Mouse (Mus musculus): Measurements from ENCODE around the gene Impdh2. TPM values are rescaled to one million over a fixed set of nuclear protein-coding genes. Genes with fewer than 3 reads are reported as not detected.
A peak's percentile ranks its signal among the peaks of the same experiment; 100 is the strongest.

Impdh2 gene
- polyA plus RNA-seq (2016; fragmentation: Nextera tagmentation; extraction: Ambion mirVana): 128 and 131 TPM in 2 replicates

DNA sequence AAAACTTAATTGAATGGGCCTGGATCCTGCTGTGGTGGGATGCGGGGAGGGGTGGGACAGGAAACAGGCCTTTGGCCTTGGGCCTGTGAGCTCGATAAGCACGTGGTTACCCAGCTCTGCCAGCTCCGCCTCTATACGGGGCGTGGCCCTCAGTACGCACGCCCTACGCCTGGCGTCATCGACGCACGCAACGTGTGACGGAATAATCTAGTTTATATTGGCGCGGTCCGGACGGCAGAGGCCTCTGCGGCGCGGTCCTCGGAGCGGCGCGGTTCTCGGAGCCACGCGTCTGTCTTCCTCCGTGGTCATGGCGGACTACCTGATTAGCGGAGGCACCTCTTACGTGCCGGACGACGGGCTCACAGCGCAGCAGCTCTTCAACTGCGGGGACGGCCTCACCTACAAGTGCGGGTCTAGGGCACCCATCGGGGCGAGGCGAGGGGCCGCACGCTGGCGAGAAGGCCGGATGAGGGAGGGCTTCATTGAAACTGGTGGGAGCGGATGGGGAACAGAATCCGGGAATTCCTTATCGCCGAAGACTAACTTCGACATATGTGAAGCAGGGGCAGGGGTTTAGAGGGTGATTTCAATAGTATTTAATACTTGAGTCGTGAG is at the start of gene Impdh2:
Gene Impdh2 (plus strand): TSS at position 60 of the 615 bp plus-strand sequence.
- Histone ChIP-seq H3K9me3 (replicated peaks) (no peaks in the 10 kb centered on the region), H3K27me3 (no peaks in the 10 kb centered on the region), H3K4me2 (replicated peaks) (peak within 1 kb of the TSS; percentile 70), H3K4me3 (peak within 1 kb of the TSS; percentile 47), H3K36me3 (peaks cover 82% of the 10 kb centered on the region), H3K4me1 (peaks cover 15% of the 10 kb centered on the region), H3K9ac (peak within 1 kb of the TSS; percentile 65), H3K27ac (peak within 1 kb of the TSS; percentile 24; the same call in 1 of the 2 replicates)
- under 1% methylated on average over 53 of the region's 53 CpGs for WGBS
- ATAC-seq (ENCODE audit: low FRiP score): peak; percentile 98

GRCm38 (mm10) chr9:108516380-108517251 is 43.5 kb upstream of the Impdh2 start, which contains the start of gene Qrich1:
TSS of gene Qrich1 (plus strand) at chr9:108516806.
- H3K4me1 ChIP-seq: peaks cover 23% of the 10 kb centered on the region
- H3K27me3 ChIP-seq: no peaks in the 10 kb centered on the region
- no peaks in the 10 kb centered on the region for H3K9me3 ChIP-seq (replicated peaks)
- under 1% methylated on average over 55 of the region's 55 CpGs for WGBS
- H3K27ac ChIP-seq: peak within 1 kb of the TSS; percentile 99
- H3K9ac ChIP-seq: peak within 1 kb of the TSS; percentile 96
- peak within 1 kb of the TSS; percentile 71 for H3K4me2 ChIP-seq (replicated peaks)
- peak; percentile 96 for ATAC-seq (ENCODE audit: low FRiP score)
- H3K4me3 ChIP-seq: peak within 1 kb of the TSS; percentile 67
- peaks cover 39% of the 10 kb centered on the region for H3K36me3 ChIP-seq

DNA sequence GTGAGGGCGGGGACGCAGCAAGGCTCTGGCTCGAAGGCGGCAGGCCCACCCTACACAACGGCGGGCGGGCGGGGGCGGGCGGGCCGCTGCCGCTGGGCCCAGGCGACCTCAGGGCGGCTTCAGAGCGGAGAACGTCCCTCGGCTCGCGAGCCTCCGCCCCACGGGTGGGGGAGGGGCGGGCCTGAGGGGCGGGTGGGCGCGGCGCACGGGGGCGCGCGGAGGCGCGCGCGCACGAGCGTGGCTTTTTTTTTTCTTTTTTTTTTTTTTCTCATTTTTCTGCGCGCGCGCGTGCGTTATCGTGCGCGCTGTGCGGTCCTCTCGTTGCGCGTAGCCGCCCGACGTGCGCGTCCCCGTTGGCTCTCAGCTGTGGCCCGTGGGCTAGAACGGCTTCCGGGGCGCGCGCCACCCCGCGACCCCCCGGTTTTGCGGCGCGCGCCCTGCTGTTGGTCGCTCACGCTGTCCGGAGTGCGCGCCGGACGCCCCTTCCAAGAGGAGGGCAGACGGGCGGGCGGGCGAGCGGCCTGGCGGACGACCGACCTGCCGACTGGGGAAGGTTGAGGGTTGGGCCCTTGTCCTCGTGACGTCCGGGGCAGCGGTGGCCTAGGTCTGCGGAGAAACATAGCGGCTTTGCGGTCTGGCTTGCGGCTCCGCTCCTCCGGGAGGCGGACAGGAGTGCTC is 42.7 kb upstream of the Impdh2 start:
- Histone ChIP-seq H3K27me3 (no peaks in the 10 kb centered on the region), H3K9ac (peak overlapping the region; percentile 96), H3K4me2 (replicated peaks) (peak overlapping the region; percentile 71), H3K9me3 (replicated peaks) (no peaks in the 10 kb centered on the region), H3K4me3 (peak overlapping the region; percentile 67), H3K36me3 (peaks cover 31% of the 10 kb centered on the region), H3K27ac (peak overlapping the region; percentile 99), H3K4me1 (peaks cover 23% of the 10 kb centered on the region)
- peak; percentile 85 for ATAC-seq (ENCODE audit: low FRiP score)
- 0% methylated on average over 74 of the region's 95 CpGs for WGBS

DNA sequence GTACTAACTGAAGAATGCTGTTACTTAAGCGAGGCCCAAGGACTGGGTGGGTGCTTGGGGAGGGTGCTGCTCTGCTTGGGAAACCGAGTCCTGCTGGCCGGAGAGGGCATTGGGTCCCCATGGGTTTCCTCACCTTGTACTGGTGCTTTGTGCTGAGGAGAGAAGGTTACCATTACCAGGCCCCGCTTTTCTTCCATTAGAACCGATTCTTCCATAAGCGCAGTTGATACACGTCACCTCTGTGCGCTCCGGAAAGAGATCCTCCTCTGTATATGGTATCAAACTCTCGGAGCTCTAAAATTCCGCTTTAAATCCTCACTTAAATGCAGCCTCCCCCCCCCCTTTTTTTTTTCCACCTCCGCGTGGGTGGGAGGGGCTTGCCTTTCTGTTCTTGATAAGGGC is 42.2 kb upstream of the Impdh2 start:
- Histone ChIP-seq H3K4me3 (peak overlapping the region; percentile 67), H3K4me1 (peaks cover 23% of the 10 kb centered on the region), H3K9ac (peak overlapping the region; percentile 96), H3K4me2 (replicated peaks) (peak overlapping the region; percentile 71), H3K36me3 (peaks cover 26% of the 10 kb centered on the region), H3K27me3 (no peaks in the 10 kb centered on the region), H3K9me3 (replicated peaks) (no peaks in the 10 kb centered on the region), H3K27ac (peak overlapping the region; percentile 99)
- 1% methylated on average over 13 of the region's 13 CpGs for WGBS
- ATAC-seq (ENCODE audit: low FRiP score): no peak

- no peak overlapping the region for H3K9ac ChIP-seq
- H3K27ac ChIP-seq: no peak overlapping the region
- ATAC-seq (ENCODE audit: low FRiP score): no peak
- no peak overlapping the region for H3K4me2 ChIP-seq (replicated peaks)
- H3K9me3 ChIP-seq (replicated peaks): no peaks in the 10 kb centered on the region
- H3K4me3 ChIP-seq: no peak overlapping the region
- WGBS: 94% methylated on average over 2 of the region's 2 CpGs
- H3K36me3 ChIP-seq: peaks cover 6% of the 10 kb centered on the region; the same call in 1 of the 2 replicates
- no peaks in the 10 kb centered on the region for H3K27me3 ChIP-seq
- peaks cover 14% of the 10 kb centered on the region for H3K4me1 ChIP-seq
Measured at GRCm38 (mm10) chr9:108521604-108522003, 38.5 kb upstream of the Impdh2 start.

GRCm38 (mm10) chr9:108523341-108523740 is 36.7 kb upstream of the Impdh2 start:
- no peak overlapping the region for H3K4me3 ChIP-seq
- no peaks in the 10 kb centered on the region for H3K9me3 ChIP-seq (replicated peaks)
- no peak overlapping the region for H3K27ac ChIP-seq
- no peak overlapping the region for H3K9ac ChIP-seq
- WGBS: 97% methylated on average over 4 of the region's 4 CpGs
- H3K4me1 ChIP-seq: peaks cover 14% of the 10 kb centered on the region
- no peak overlapping the region for H3K4me2 ChIP-seq (replicated peaks)
- H3K27me3 ChIP-seq: no peaks in the 10 kb centered on the region
- no peak for ATAC-seq (ENCODE audit: low FRiP score)
- peaks cover 8% of the 10 kb centered on the region; the same call in 1 of the 2 replicates for H3K36me3 ChIP-seq

GRCm38 (mm10) chr9:108525400-108525799 is 34.7 kb upstream of the Impdh2 start:
- WGBS: 88% methylated on average over 3 of the region's 3 CpGs
- no peak overlapping the region for H3K27ac ChIP-seq
- no peak for ATAC-seq (ENCODE audit: low FRiP score)
- no peak overlapping the region for H3K4me3 ChIP-seq
- H3K4me2 ChIP-seq (replicated peaks): no peak overlapping the region
- H3K27me3 ChIP-seq: no peaks in the 10 kb centered on the region
- H3K9ac ChIP-seq: no peak overlapping the region
- peaks cover 29% of the 10 kb centered on the region for H3K36me3 ChIP-seq
- H3K4me1 ChIP-seq: no peaks in the 10 kb centered on the region
- no peaks in the 10 kb centered on the region for H3K9me3 ChIP-seq (replicated peaks)

DNA sequence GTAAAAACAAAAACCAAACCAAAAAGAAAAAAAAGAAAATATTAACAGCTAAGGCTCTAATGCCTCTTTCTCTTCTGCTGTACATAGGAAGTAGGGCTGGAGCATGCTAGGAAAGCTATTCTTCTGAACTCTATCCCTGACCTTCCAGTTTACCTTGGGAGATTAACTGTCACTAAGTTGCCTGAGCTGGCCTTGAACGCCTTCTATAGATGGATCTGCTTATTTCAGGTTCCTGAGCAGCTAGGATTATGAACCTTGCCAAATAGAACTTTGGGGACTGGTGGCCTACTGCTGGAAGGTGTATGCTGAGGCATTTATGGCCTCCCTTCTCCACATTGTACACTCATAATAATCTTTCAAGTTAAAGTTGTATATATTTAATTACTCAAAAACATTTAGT is 29.1 kb upstream of the Impdh2 start:
- H3K36me3 ChIP-seq: peaks cover 73% of the 10 kb centered on the region

GRCm38 (mm10) chr9:108531496-108531895 is 28.6 kb upstream of the Impdh2 start:
- H3K27ac ChIP-seq: no peak overlapping the region
- 95% methylated on average over 1 of the region's 1 CpGs for WGBS

More for the DNA sequence above, 29.1 kb upstream of the Impdh2 start:
- Histone ChIP-seq H3K9me3 (replicated peaks) (no peaks in the 10 kb centered on the region), H3K4me1 (no peaks in the 10 kb centered on the region), H3K27ac (no peak overlapping the region), H3K4me3 (no peak overlapping the region), H3K27me3 (no peaks in the 10 kb centered on the region), H3K4me2 (replicated peaks) (no peak overlapping the region), H3K9ac (no peak overlapping the region)
- no peak for ATAC-seq (ENCODE audit: low FRiP score)
- WGBS: 83% methylated on average over 1 of the region's 1 CpGs

DNA sequence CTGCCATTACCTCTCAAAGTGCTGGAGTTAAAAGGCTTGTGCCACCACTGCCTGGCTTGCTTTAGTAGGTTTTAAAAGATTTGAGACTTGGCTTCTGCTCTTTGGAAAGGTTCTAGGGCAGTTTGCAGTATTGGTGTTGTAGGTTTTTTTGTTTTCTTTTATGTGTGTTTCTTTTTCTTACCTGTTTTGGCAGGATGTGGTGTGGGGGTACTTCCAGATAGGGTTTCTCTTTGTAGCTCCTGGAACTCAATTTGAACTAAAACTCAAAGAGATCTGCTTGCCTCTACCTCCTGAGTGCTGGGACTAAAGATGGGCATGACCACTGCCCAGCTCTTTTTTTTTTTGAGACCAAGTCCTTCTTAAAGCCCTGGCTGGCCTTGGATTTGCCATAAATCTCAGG is 19.2 kb upstream of the Impdh2 start:
- no peak overlapping the region for H3K9ac ChIP-seq
- H3K4me2 ChIP-seq (replicated peaks): no peak overlapping the region
- no peaks in the 10 kb centered on the region for H3K9me3 ChIP-seq (replicated peaks)
- H3K27ac ChIP-seq: no peak overlapping the region
- no peaks in the 10 kb centered on the region for H3K27me3 ChIP-seq
- ATAC-seq (ENCODE audit: low FRiP score): no peak
- no peaks in the 10 kb centered on the region for H3K4me1 ChIP-seq
- H3K4me3 ChIP-seq: no peak overlapping the region
- H3K36me3 ChIP-seq: peaks cover 84% of the 10 kb centered on the region

More at GRCm38 (mm10) chr9:108531496-108531895, 28.6 kb upstream of the Impdh2 start:
- Histone ChIP-seq H3K9ac (no peak overlapping the region), H3K36me3 (peaks cover 79% of the 10 kb centered on the region), H3K4me1 (no peaks in the 10 kb centered on the region), H3K27me3 (no peaks in the 10 kb centered on the region), H3K9me3 (replicated peaks) (no peaks in the 10 kb centered on the region), H3K4me2 (replicated peaks) (no peak overlapping the region), H3K4me3 (no peak overlapping the region)
- no peak for ATAC-seq (ENCODE audit: low FRiP score)

GRCm38 (mm10) chr9:108545986-108546385 is 14.1 kb upstream of the Impdh2 start:
- H3K4me2 ChIP-seq (replicated peaks): no peak overlapping the region
- H3K4me3 ChIP-seq: no peak overlapping the region
- H3K36me3 ChIP-seq: peaks cover 83% of the 10 kb centered on the region
- no peaks in the 10 kb centered on the region for H3K27me3 ChIP-seq
- H3K27ac ChIP-seq: no peak overlapping the region
- no peak for ATAC-seq (ENCODE audit: low FRiP score)
- H3K9ac ChIP-seq: no peak overlapping the region
- WGBS: 95% methylated on average over 3 of the region's 3 CpGs
- no peaks in the 10 kb centered on the region for H3K9me3 ChIP-seq (replicated peaks)
- H3K4me1 ChIP-seq: no peaks in the 10 kb centered on the region

GRCm38 (mm10) chr9:108546875-108547274 is 13.2 kb upstream of the Impdh2 start:
- Histone ChIP-seq H3K27ac (no peak overlapping the region), H3K4me1 (no peaks in the 10 kb centered on the region), H3K27me3 (no peaks in the 10 kb centered on the region), H3K9me3 (replicated peaks) (no peaks in the 10 kb centered on the region), H3K36me3 (peaks cover 83% of the 10 kb centered on the region), H3K9ac (no peak overlapping the region), H3K4me2 (replicated peaks) (no peak overlapping the region), H3K4me3 (no peak overlapping the region)
- WGBS: 82% methylated on average over 1 of the region's 1 CpGs
- ATAC-seq (ENCODE audit: low FRiP score): no peak
